Mouse (Mus musculus): ENCODE data around the gene Abcb1b.
"Not testable (repeated sequence)": the region's sequence is repeated elsewhere in the genome, so short reads cannot be mapped to it uniquely, and the experiment has no call there.

The Abcb1b gene

DNA sequence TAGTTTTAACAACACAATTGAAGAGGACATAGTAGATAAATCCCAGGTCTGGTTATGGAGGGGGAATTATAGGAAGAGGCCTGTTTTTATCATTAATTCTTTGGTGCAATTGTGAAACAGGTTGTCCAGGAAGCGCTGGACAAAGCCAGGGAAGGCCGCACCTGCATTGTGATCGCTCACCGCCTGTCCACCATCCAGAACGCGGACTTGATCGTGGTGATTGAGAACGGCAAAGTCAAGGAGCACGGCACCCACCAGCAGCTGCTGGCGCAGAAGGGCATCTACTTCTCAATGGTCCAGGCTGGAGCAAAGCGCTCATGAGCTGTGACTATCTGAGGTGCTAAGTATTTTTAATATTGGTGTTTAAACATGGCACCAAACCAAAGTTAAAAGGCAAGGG is 67.7 kb downstream of the Abcb1b start:
- DNase-seq, result not testable (repeated sequence)

DNA sequence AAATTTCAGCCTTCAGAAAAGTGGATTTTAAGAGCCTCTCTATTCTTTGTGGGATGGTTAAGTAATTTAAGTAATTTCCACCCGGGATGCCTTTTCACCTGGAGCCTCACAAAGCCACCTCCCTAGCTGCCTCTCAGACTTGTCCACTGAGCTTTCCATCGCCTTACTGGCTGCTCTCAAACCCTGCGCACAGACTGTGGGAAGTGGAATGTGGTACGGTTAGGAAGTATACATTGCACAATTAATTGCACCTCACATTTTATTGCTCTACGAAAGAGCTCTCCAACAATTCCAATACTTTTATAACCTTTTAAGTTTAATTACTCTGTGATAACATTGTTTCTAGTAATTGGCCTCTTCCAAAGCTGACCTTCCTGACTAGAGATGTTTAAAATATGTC is 68.4 kb downstream of the Abcb1b start:
- DNase-seq, result no peak

DNA sequence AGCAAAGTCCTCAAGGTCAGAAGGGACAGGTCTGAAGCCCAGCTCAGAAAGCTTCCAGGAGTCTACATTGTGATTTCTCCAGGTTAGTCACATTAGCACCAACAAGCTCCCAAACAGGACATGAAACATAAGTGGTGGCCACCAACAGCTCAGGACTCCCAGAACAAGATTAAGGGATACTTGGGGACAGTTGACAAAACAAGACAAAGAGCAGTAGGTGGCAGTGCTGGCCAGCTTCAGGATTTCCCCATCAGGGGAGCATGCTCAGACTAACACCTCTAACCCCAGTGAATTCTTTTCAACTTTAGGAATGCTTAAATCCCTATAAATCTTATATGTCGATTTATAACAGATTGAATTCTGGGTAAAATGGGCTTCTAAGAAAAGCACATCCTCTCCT is 70.1 kb downstream of the Abcb1b start:
- DNase-seq, result peak; percentile 2

DNA sequence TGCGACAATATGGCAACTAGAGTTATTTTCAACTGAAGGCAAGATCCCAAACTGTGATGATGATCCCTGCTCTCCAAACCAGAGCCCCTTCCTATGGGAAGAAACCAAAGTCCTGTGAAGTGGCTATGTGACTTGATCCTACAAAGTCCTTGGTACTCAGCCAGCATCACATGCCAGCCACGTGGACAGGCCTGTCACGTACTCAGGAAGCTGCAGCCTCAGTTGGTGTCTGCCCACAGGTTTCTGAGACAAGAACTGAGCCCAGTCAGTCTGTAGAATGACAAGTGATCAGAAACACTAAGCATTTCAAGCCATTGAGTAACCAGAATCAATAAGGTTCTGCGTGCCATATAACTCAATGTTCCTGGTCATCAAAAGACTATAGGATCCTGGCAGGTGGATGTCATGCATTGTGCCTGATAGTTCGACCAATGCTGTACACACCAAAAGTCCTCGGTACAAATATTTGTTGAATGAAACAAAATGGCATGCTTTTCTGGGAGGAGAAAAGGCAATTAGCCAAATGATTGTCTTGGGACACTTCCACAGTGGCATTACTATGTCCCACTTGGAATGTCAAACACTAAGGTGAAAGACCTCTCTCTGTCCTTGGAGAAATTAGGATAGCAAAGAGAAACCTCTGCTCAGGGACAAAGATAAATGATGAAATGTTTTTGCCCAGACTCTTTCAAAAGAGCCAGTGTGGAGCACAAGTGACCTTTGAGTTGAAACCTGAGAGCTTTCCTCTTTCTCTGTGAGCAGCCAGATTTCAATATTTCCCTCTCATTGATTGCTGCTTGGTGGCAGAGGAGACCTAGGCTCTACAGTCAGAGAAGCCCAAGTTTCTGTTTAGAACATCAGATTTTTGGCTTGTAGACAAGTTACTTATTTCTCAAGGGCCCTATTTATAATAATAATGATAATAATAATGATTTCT is 75.3 kb downstream of the Abcb1b start:
- no peak for DNase-seq

DNA sequence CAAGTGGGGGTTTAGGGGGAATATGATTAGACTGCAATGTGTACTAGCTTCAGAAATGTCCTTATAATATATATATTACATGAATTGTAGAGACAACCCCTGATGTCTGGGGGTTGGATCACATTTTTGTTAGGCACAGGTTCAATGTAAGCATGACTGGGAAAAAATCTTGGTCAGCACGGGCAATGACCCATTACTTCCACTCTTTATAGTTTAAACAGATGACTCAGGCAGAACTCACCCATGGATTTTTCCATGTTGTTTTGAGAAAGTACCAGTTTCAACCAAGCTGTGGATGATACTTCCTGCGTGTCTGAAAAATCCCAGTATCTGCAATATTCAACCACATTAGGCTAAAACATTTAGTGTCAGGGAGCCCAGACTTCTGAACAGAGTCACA is 79.1 kb downstream of the Abcb1b start:
- no peak for DNase-seq

DNA sequence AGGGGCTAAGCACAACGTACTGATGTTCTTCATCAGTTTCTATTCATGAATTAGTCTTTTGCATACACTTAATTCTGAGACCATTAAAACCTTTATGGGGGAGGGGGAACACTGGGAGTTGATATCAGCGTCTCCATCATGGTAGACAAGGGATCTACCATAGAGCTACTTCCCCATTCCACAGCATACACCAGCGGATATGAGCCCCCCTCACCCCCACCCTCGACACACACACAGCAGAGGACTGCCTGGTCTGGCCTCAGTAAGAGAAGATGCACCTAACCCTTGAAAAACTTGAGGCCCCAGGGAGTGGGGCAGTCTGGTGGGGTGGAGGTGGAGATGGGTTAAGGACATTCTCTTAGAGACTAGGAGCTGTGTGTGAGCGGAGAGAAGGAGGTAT is 79.9 kb downstream of the Abcb1b start:
- DNase-seq, result no peak

DNA sequence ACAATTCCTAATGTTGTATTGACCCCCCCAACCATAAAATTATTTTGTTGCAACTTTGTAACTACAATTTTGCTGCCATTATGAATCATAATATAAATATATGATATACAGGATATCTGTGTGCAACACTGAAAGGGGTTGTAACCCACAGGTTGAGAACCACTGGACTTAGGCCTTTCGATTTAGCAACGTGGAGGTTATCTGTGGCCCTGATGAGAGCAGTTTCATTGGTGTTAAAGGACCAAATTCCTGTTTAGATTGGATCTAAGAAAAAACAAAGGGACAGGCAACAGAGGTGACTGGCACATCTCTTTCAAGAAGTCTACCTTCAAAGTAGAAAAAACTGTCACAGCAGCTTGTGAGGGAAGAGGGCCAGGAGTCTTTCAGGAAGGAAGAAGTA is 87.9 kb downstream of the Abcb1b start:
- no peak for DNase-seq

DNA sequence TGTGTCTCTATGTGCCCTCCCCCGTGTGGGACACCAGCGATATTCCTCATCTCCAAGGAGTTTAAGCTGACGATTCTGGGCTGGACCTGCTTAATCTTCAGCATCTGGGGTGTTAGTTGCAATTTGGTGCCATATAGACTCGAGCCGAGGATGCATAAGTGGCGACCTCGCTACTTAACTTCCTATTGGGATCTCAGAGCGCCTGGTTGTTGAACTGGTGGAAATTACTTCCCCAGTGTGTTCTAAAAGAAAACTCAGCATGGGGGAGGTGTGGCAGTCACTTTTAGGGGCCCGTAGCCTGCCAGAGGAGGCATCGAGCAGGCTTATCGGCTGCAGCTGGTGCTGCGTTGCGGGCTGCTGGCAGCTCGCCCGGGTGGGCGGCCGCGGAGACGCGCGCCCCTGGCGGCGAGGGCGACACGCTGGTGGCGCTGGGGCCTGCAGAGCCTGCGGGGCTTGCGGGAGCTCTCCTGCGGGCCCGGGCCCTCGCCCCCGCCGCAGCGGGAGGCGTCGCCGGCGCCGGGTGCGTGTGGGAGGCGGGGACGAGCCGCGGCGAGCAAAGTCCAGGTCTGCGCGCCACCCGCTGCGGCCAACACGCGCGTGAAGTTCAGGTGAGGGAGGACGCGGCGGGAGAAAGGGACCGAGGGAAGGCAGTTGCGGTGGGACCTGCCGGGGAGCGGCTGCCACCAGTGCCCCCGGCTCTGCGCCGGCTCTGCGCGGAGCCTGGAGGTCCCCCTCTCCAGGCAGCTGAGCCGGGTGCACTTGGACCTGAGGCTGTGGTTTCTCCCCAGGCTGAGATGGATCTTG is 95.6 kb downstream of the Abcb1b start, which contains the start of gene Abcb4:
TSS of gene Abcb4 (plus strand) at position 418 of the 804 bp plus-strand sequence.
- DNase-seq, result peak; percentile 34

DNA sequence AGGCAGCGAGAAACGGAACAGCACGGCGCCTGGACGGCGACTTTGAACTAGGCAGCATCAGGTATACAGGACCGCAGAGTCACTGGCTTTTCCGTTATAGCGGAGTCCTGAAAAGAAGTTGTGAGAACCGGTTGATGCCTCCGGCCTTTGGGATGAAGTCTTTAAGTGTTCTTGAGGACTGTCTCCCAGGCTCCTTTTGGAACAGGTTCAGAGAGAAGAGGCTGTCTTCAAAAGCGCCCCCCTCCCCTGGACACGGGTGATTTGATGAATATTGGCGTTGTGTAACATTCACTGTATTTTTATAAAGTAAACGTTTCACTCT is 96.1 kb downstream of the Abcb1b start:
- no peak for DNase-seq

DNA sequence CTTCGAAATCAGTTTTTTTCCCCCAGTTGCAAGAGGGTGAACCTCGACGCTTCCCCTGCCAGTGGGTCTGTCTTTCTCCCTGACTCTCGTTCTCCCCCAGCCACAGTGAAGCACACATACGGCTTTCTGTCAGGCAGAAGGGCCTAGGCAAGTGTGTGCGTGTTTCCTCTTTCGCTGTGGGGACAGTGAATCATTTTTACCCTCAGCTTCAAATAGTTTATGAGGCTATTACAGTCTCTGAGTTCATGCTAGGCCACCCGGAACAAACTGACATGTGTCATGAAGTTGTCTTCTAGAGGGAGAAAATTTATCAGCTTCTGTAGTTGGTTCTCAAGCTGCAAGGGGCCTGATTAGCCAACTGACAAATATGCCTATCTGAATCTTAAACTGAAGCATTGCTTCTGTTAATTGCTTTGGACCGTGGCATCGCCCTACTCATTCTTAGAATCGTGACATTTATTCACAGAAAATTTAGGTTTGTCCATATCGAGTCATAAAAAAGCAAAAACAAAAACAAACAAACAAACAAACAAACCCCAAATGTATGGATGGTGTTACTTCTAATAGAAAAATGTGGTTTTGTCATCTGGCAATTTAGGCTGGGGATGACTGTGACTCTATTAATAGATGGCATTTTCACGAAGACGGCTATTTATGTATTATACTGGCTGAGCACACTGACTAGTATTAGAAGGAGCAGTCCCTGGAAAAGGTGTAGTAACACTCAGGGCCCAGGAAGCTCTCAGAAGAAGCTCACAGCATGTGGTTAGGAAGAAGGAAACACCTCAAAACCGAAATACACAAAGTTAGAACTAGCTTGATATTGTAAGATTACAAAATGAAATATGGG is 96.9 kb downstream of the Abcb1b start:
- DNase-seq, result no peak

DNA sequence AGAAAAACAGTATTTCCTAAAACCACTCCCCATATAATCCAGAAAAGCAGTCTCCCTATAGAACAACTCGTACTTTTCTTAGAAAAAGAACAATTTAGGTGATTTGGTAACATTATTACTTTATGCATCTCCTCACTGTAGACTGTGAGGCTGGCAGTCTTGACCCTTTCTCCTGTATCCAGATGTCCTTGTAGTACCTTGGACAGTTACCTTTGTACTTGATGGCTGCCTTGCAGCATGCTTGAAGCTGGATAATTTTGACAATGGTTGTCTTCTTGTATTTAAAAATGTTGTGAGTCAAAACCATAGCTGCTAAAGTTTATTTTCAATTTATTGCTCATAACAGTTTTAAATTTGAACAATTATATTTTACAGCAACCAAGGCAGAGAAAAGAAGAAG is 98.3 kb downstream of the Abcb1b start:
- no peak for DNase-seq

DNA sequence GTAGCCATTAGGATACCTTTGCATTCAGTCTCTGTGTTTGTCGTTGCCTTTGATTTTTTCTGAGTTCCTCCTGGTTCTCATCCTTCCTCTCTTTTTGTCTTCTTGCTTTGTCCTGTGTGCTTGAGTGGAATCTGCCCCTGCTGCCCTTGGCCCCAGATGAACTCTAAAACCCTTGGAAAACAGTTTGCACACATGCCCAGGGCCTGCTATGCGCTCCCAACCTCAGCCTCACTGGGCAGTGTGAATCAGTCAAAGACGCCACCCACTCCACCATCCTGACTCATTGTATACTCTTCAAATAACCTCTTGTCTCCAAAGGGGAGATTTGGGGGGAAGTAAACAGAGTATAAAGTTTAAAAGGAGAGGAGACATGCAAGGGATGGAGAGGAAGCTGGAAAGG is 100.3 kb downstream of the Abcb1b start:
- DNase-seq, result no peak

DNA sequence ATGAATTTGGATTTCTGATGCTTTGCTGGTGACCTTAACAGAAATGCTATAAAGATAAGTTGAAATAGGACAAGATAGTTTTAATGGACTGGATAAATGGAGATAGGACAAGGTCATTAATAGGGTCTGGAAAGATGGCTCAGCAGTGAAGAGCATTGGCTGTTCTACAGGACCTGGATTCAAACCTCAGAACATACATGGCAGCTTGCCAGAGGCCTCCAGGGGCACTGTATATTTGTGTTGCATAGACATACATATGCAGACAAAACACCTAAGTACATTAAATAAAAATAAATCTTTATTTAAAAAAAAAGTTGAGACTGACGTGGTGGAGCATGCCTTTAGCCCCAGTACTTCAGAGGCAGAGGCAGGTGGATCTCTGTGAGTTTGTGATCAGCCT is 103.1 kb downstream of the Abcb1b start:
- DNase-seq, result no peak

DNA sequence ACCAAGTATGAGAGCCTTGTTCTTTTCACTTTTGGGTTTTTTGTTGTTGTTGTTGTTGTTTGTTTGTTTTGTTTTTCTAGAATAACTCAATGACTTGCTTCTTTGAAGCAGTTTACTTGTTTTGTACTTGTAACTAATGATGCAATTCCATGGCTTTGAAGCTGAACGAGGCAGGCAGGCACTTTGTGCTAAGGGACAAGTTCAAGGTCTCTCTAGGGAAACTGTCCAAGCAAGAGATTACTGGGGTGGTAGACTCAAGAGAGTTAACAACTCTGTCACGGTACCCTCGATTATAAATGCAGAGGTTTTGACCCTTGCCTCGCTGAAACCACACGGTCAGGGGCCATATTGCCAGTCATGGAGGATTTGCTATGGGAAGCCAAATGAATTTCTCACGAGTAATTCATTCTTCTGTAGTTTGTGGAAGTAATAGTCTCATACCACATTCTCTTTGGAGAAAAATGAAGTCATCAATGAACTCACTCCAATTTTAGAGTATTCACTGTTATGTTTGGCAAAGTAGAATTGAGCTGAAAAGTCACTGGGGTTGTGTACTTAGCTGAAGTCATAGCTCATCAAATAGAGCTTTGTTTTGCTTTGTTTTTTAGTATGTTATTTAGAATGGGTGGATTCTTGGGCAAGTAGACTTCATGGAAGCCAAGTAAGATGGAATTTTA is 104.3 kb downstream of the Abcb1b start:
- DNase-seq, result no peak

DNA sequence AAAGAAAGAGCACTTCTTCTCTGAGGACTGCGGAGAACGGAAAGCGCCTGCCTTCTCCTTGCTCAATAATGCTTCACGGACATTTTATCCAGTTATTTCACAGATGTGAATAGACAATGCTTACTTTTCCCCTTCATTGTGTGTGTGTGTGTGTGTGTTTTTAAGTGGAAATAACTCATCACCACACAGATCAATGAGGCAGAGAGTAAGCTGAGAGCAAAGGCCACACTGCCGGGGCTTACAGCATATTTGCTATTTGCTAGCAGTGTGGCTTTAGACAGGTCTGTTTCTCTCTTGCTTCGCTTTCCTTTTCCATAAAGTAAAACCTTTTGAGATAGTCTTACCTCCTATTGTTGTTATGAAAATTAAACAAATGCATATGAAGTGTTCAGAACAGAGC is 106.6 kb downstream of the Abcb1b start:
- no peak for DNase-seq

DNA sequence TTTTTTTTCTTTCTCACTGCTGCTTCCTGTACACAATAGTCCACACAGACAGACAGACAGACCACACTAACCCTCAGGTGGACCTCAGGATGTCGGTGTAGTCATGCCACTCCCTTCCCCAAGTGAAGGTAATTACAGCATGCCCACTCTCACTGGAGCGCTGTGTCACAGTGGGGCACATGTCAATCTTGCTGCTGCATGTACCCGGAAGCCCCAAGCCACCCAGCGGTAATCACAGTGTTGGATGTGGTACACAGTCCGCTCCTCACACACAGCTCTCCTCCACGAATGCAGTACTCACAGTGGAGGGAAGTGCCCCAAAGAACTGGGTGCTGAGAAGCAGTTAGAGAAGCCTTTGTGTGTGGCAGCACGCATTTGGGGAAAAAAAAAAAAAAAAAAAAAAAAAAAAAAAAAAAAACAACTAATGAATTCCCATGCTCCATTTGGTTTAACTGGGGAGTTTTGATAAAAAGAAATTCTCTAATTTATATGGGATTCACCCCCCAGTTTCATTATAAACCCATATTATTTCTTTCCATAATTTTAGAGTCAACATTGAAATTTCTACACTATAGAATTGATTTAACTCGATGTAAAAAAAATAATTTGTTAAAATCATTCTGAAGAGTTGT is 113.7 kb downstream of the Abcb1b start:
- DNase-seq, result no peak

Data from lung, postnatal 14 days (tissue).